ENCODE assay signal across 34 mouse cellular contexts in the genomic region with DNA sequence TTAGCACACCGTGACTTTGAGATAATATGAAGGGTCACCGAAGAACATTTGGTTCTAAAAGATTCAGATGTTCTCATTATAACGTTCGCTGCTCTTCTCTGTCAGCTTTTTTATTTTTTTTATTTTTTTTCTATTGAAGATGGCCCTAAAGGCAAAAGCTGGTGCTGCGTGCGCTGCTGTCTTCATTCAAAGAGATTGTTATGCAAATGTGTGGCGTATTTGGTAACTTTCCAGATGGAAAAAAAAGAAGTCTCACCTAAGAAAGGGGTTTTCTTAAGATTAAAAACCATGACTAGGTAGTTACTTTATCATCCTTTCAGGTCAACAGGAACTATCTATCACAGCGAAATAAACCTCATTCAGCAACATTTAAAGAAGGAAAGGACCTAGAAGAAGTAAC. TPM values are rescaled to one million over a fixed set of nuclear protein-coding genes. Genes with fewer than 3 reads are reported as not detected.
"Had no signal": no experiment of that assay in that cellular context is flagged by ENCODE, and none has a peak within 500 bp of the region (broad histone marks: within the 10 kb centered on the region; RNA-seq: fewer than 3 reads in every experiment).

No protein-coding gene starts in this region.

- H3K4me3 ChIP-seq: gastrocnemius, adult 2 months; heart, adult 2 months; heart, embryonic 13.5 days; heart, embryonic 15.5 days; hindbrain, embryonic 10.5 days; hindbrain, embryonic 12.5 days; intestine, embryonic 15.5 days; left cerebral cortex, adult 2 months; limb, embryonic 10.5 days; limb, embryonic 12.5 days; liver, embryonic 13.5 days; liver, embryonic 15.5 days had no signal

- H3K36me3 ChIP-seq: heart, embryonic 13.5 days; heart, embryonic 15.5 days; hindbrain, embryonic 10.5 days; hindbrain, embryonic 12.5 days; intestine, embryonic 15.5 days; limb, embryonic 10.5 days; limb, embryonic 12.5 days; liver, embryonic 13.5 days; liver, embryonic 15.5 days had no signal

- ATAC-seq: hindbrain, embryonic 16.5 days; inflammation-experienced regulatory T-cells, adult 6 months; intestine, embryonic 15.5 days; intestine, postnatal 0 days had no signal

- DNase-seq: gastrocnemius, adult 2 months; gastrocnemius, postnatal 10 days; gastrocnemius, postnatal 25 days; heart, adult 2 months; heart, postnatal 14 days; heart, postnatal 36 days; kidney, adult 18-20 months; kidney, adult 8-10 months; kidney, postnatal 14 days; kidney, postnatal 36 days; layer of hippocampus, adult 9-11 months; layer of hippocampus, postnatal 36 days; liver; liver, embryonic 13.5 days had no signal

- H3K4me2 ChIP-seq: heart, embryonic 11.5 days; heart, embryonic 13.5 days; heart, embryonic 15.5 days; hindbrain, embryonic 12.5 days; hindbrain, embryonic 14.5 days; intestine, embryonic 15.5 days; limb, embryonic 12.5 days; liver, embryonic 11.5 days; liver, embryonic 13.5 days; liver, embryonic 15.5 days had no signal

- H3K4me1 ChIP-seq: heart, embryonic 13.5 days; heart, embryonic 15.5 days; hindbrain, embryonic 10.5 days; hindbrain, embryonic 12.5 days; intestine, embryonic 15.5 days; limb, embryonic 12.5 days; liver, embryonic 13.5 days; liver, embryonic 15.5 days had no signal

- H3K9ac ChIP-seq: heart, embryonic 13.5 days; heart, embryonic 15.5 days; hindbrain, embryonic 12.5 days; hindbrain, embryonic 14.5 days; intestine, embryonic 15.5 days; limb, embryonic 12.5 days; liver, embryonic 13.5 days; liver, embryonic 15.5 days had no signal

- H3K9me3 ChIP-seq: heart, embryonic 13.5 days; heart, embryonic 15.5 days; hindbrain, embryonic 10.5 days; hindbrain, embryonic 12.5 days; intestine, embryonic 15.5 days; limb, embryonic 10.5 days; limb, embryonic 12.5 days; liver, embryonic 13.5 days; liver, embryonic 15.5 days had no signal

- H3K27me3 ChIP-seq: intestine, embryonic 15.5 days had no signal

- H3K27ac ChIP-seq: gastrocnemius, adult 2 months; heart, adult 2 months; heart, embryonic 13.5 days; heart, embryonic 15.5 days; hindbrain, embryonic 10.5 days; hindbrain, embryonic 12.5 days; hindbrain, embryonic 14.5 days; intestine, embryonic 15.5 days; kidney, postnatal 0 days; left cerebral cortex, adult 2 months; limb, embryonic 10.5 days; limb, embryonic 12.5 days; liver, embryonic 13.5 days; liver, embryonic 15.5 days had no signal

RNA-seq across cellular contexts. Expression of gene Prok2, which starts 6.5 kb away (rescaled TPM):
- total RNA-seq: gastrocnemius, adult 2 months; gastrocnemius, postnatal 25 days; granulocyte monocyte progenitor cell, adult 5-6 weeks; heart, adult 2 months; heart, postnatal 14 days; heart, postnatal 36 days had no signal
- polyA plus RNA-seq: heart, adult 2 months; heart, embryonic 11.5 days; heart, embryonic 13.5 days; heart, postnatal 0 days; hindbrain, embryonic 10.5 days; hindbrain, embryonic 14.5 days; inflammation-experienced regulatory T-cells, adult 6 months; intestine, postnatal 0 days; kidney, embryonic 14.5 days; large intestine, adult 2 months; limb, embryonic 10.5 days; liver, embryonic 11.5 days; liver, embryonic 13.5 days had no signal

RNA-seq across cellular contexts. Expression of gene Gpr27, which starts 40.2 kb away (rescaled TPM):
- total RNA-seq: granulocyte monocyte progenitor cell, adult 5-6 weeks had no signal
- polyA plus RNA-seq: inflammation-experienced regulatory T-cells, adult 6 months had no signal
